In genomic region chr5:105648648-105649287, GRCm38 (mm10) we compare ENCODE assay signal across 8 mouse cellular contexts. TPM values are rescaled to one million over a fixed set of nuclear protein-coding genes. Genes with fewer than 3 reads are reported as not detected.
DNase-seq lines count a peak whose midpoint lies in the region; ATAC-seq and TF ChIP-seq lines count a peak whose summit lies in the region.

No protein-coding gene starts in this region.

- no peaks in the 10 kb centered on the region for H3K27me3 ChIP-seq in hindbrain, embryonic 15.5 days
- no peaks in the 10 kb centered on the region for H3K27me3 ChIP-seq in hindbrain, embryonic 12.5 days
- peaks cover 21% of the 10 kb centered on the region for H3K27me3 ChIP-seq in G1E (ENCODE audit: insufficient read depth, low read length)
- no peaks in the 10 kb centered on the region for H3K27me3 ChIP-seq in heart, embryonic 10.5 days (ENCODE audit: insufficient read depth, poor library complexity, severe bottlenecking)
- H3K27me3 ChIP-seq in megakaryocyte, embryonic 14.5 days (replicated peaks), result peaks cover 4% of the 10 kb centered on the region

- H3K4me3 ChIP-seq in hindbrain, embryonic 15.5 days, result no peak overlapping the region
- H3K4me3 ChIP-seq in hindbrain, embryonic 12.5 days, result no peak overlapping the region
- no peak overlapping the region for H3K4me3 ChIP-seq in G1E (ENCODE audit: low read depth, low read length)
- no peak overlapping the region for H3K4me3 ChIP-seq in heart, embryonic 10.5 days
- H3K4me3 ChIP-seq in megakaryocyte, embryonic 14.5 days (replicated peaks), result peak overlapping the region; percentile 14

- H3K9me3 ChIP-seq in hindbrain, embryonic 15.5 days, result no peaks in the 10 kb centered on the region
- no peaks in the 10 kb centered on the region for H3K9me3 ChIP-seq in hindbrain, embryonic 12.5 days (replicated peaks)
- H3K9me3 ChIP-seq in G1E (replicated peaks), result no peaks in the 10 kb centered on the region
- H3K9me3 ChIP-seq in heart, embryonic 10.5 days, result no peaks in the 10 kb centered on the region
- no peaks in the 10 kb centered on the region for H3K9me3 ChIP-seq in megakaryocyte, embryonic 14.5 days

- no peaks in the 10 kb centered on the region for H3K4me1 ChIP-seq in hindbrain, embryonic 15.5 days (replicated peaks)
- 0 out of 2 replicates have a peak, but pooled peaks cover 4% of the 10 kb centered on the region for H3K4me1 ChIP-seq in hindbrain, embryonic 12.5 days
- H3K4me1 ChIP-seq in G1E (ENCODE audit: insufficient read depth, low read depth, low read length), result peaks cover 18% of the 10 kb centered on the region
- peaks cover 14% of the 10 kb centered on the region for H3K4me1 ChIP-seq in heart, embryonic 10.5 days
- peaks cover 70% of the 10 kb centered on the region for H3K4me1 ChIP-seq in megakaryocyte, embryonic 14.5 days

- DNase-seq in G1E (ENCODE audit: low spot score), result no peak
- DNase-seq in heart, embryonic 10.5 days (ENCODE audit: low spot score), result no peak
- peak; percentile 29 to 37 for DNase-seq in layer of hippocampus, postnatal 36 days
- peak; percentile 28 for DNase-seq in yolk sac, embryonic 10.5 days (ENCODE audit: low spot score)
- DNase-seq in urinary bladder, postnatal 14 days (ENCODE audit: low spot score), result no peak

- no peak overlapping the region for H3K4me2 ChIP-seq in hindbrain, embryonic 15.5 days
- H3K4me2 ChIP-seq in hindbrain, embryonic 12.5 days (replicated peaks), result no peak overlapping the region

- 0 out of 2 replicates have a peak, but pooled peaks have one; percentile 38 for ATAC-seq in hindbrain, embryonic 15.5 days (ENCODE audit: low FRiP score, low read depth)
- ATAC-seq in hindbrain, embryonic 12.5 days (ENCODE audit: low FRiP score), result no peak
- ATAC-seq in G1E (ENCODE audit: extremely low read depth, insufficient number of reproducible peaks, low FRiP score, poor library complexity, severe bottlenecking), result peak; percentile 19

- no peak overlapping the region for H3K9ac ChIP-seq in hindbrain, embryonic 15.5 days
- no peak overlapping the region for H3K9ac ChIP-seq in hindbrain, embryonic 12.5 days

- no peak overlapping the region for H3K27ac ChIP-seq in hindbrain, embryonic 15.5 days (replicated peaks)
- H3K27ac ChIP-seq in hindbrain, embryonic 12.5 days, result no peak overlapping the region
- H3K27ac ChIP-seq in heart, embryonic 10.5 days, result peak overlapping the region; percentile 74

- no peaks in the 10 kb centered on the region for H3K36me3 ChIP-seq in hindbrain, embryonic 15.5 days
- no peaks in the 10 kb centered on the region for H3K36me3 ChIP-seq in hindbrain, embryonic 12.5 days
- no peaks in the 10 kb centered on the region for H3K36me3 ChIP-seq in G1E (replicated peaks)
- no peaks in the 10 kb centered on the region for H3K36me3 ChIP-seq in heart, embryonic 10.5 days
- no peaks in the 10 kb centered on the region for H3K36me3 ChIP-seq in megakaryocyte, embryonic 14.5 days (replicated peaks; ENCODE audit: low read length)

- 57% methylated on average over 7 of the region's 7 CpGs for WGBS in hindbrain, embryonic 15.5 days
- 52% methylated on average over 7 of the region's 7 CpGs for WGBS in hindbrain, embryonic 12.5 days
- 32% methylated on average over 7 of the region's 7 CpGs for WGBS in heart, embryonic 10.5 days

- TF ChIP-seq CTCF in G1E (IDR thresholded peaks at IDR 0.05; ENCODE audit: low read depth, low read length), result no peak

RNA-seq across cellular contexts. Expression of gene Lrrc8d, which starts 51.0 kb away (rescaled TPM):
- 29.7 and 35.6 TPM in 2 replicates for polyA plus RNA-seq in hindbrain, embryonic 15.5 days (2015; fragmentation: Nextera tagmentation; extraction: Ambion mirVana)
- 35.0 and 35.9 TPM in 2 replicates for polyA plus RNA-seq in hindbrain, embryonic 12.5 days (2016; fragmentation: Nextera tagmentation; extraction: Ambion mirVana)
- total RNA-seq in G1E (2014; fragmentation: Nextera tagmentation) (0.23 and 0.73 TPM in 2 replicates), G1E (2017) (0.23 and 0.38 TPM in 2 replicates)
- not detected in 2 replicates for polyA plus RNA-seq in G1E (2012)
- 7.6 and 10.8 TPM in 2 replicates for polyA plus RNA-seq in heart, embryonic 10.5 days (2016; fragmentation: Nextera tagmentation; extraction: Ambion mirVana)
- total RNA-seq in layer of hippocampus, postnatal 36 days (2021), result 10 to 100 TPM; 47.7 to 48.8 TPM
- polyA plus RNA-seq in megakaryocyte, embryonic 14.5 days (2012; ENCODE audit: insufficient read depth, low replicate concordance), result 13.5 and 27.0 TPM in 2 replicates

Comparison
In these comparisons a context has a peak if more than half of its experiments do, and no peak if none do; other contexts are left out.
1. DNase-seq: peak in layer of hippocampus, postnatal 36 days (2 of 2) and yolk sac, embryonic 10.5 days (single experiment); none in G1E (single experiment), heart, embryonic 10.5 days (single experiment) and urinary bladder, postnatal 14 days (single experiment).